Mouse (Mus musculus) heart, adult 2 months (tissue): ENCODE data around the gene Smg8. TPM values are rescaled to one million over a fixed set of nuclear protein-coding genes. Genes with fewer than 3 reads are reported as not detected.
A peak's percentile ranks its signal among the peaks of the same experiment; 100 is the strongest.

Experiments used
- DNase-seq, 2 experiments: peaks; one replicate each; pipeline ENCODE4 v3.0.0; 2021
- H3K27ac ChIP-seq: fragments of 200-600 bp; 2 replicates; pipeline ENCODE4 v1.8.1; 2022
- H3K27me3 ChIP-seq: fragments of 200-500 bp; 2 replicates; pipeline ENCODE4 v1.6.1; 2012; ENCODE audit warnings: mild to moderate bottlenecking, low read length, inconsistent platforms, mixed read lengths; ENCODE audit not compliant: control insufficient read depth, insufficient read depth
- H3K36me3 ChIP-seq: fragments of 200-500 bp; 2 replicates; pipeline ENCODE4 v1.6.1; 2012; ENCODE audit warnings: low read length, inconsistent platforms; ENCODE audit not compliant: control insufficient read depth, insufficient read depth
- H3K4me1 ChIP-seq: fragments of 200-500 bp; 2 replicates; pipeline ENCODE4 v1.6.1; 2011; ENCODE audit warnings: low read length; ENCODE audit not compliant: control insufficient read depth, insufficient read depth
- H3K4me3 ChIP-seq: fragments of 200-600 bp; 2 replicates; pipeline ENCODE4 v1.8.1; 2022
- H3K79me2 ChIP-seq: fragments of 200-500 bp; replicated peaks from 2 replicates; pipeline ENCODE4 v1.6.1; 2012; ENCODE audit warnings: mild to moderate bottlenecking, inconsistent platforms, low read length, moderate library complexity, mixed read lengths; ENCODE audit not compliant: control insufficient read depth, insufficient read depth
- H3K9ac ChIP-seq: fragments of 200-500 bp; 2 replicates; pipeline ENCODE4 v1.6.1; 2012; ENCODE audit warnings: low read depth, mild to moderate bottlenecking, control low read depth, inconsistent platforms, low read length, mixed read lengths
- CTCF ChIP-seq: fragments of 200-600 bp; IDR thresholded peaks from 2 replicates; pipeline ENCODE4 v1.8.1; 2022; ENCODE audit warnings: antibody characterized with exemption, mild to moderate bottlenecking, moderate library complexity
- EP300 ChIP-seq: fragments of 200-500 bp; IDR thresholded peaks from 2 replicates; pipeline ENCODE4 v1.6.1; 2011; ENCODE audit warnings: low read depth, low read length, control low read depth; ENCODE audit not compliant: insufficient read depth
- POLR2A ChIP-seq: fragments of 200-500 bp; IDR thresholded peaks from 2 replicates; pipeline ENCODE4 v1.6.1; 2011; ENCODE audit warnings: mild to moderate bottlenecking, low read depth, low read length, control low read depth; ENCODE audit not compliant: insufficient read depth
- WGBS: fragments of 180-500 bp; shearing (Covaris S2); methylation state at CpG from one replicate; pipeline ENCODE4 v1.1.7; 2018; 5-methylcytosine and 5-hydroxymethylcytosine counted together
- intact Hi-C: fragments of 180-260 bp; cut with DNase I; formaldehyde crosslinking; loops from one replicate; pipeline ENCODE4 v1.15.1; 2025
- polyA plus RNA-seq: library from polyadenylated mRNA; depleted of rRNA; stranded (reverse); fragments of >200 nt; gene quantifications from 2 replicates; pipeline ENCODE4 v1.2.3, GENCODE M21; 2012
- total RNA-seq, 2 experiments: library from RNA; stranded (reverse); gene quantifications; 2 replicates each; pipeline ENCODE4 v1.2.3; 2021

The Smg8 gene
- total and polyA plus RNA-seq, 3 experiments, result 4.8 to 9.2 (median 9.1) TPM

DNA sequence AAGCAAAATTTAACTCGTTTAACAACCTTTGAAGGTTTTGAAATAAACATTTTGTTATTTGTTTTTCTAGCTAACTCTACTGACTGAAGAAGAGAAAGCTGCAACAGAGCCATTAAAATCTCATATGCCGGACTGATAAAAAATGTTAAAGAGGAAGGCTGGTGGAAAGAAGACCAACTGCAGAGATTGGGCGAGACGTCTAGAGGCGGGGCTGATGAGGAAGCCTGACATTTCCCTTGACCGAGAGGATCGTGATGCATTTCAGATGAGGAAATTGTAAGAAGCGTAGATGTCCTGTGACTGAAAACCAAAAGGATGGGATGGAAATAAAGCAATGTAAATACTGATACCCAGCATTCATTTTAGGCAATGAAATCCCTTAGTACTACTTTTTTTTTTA, 35.3 kb upstream of the Smg8 start:
- 0 out of 2 replicates have a peak, but pooled peaks cover 1% of the 10 kb centered on the region for H3K79me2 ChIP-seq
- intact Hi-C loops, result no loop called here
- DNase-seq, result no peak
- 66% methylated on average over 8 of the region's 8 CpGs for WGBS
- no peak overlapping the region for H3K27ac ChIP-seq
- TF ChIP-seq EP300 (no peak), CTCF (no peak), POLR2A (no peak)
- no peaks in the 10 kb centered on the region for H3K27me3 ChIP-seq
- no peaks in the 10 kb centered on the region for H3K4me1 ChIP-seq
- no peak overlapping the region for H3K9ac ChIP-seq
- H3K4me3 ChIP-seq, result no peak overlapping the region
- no peaks in the 10 kb centered on the region for H3K36me3 ChIP-seq

DNA sequence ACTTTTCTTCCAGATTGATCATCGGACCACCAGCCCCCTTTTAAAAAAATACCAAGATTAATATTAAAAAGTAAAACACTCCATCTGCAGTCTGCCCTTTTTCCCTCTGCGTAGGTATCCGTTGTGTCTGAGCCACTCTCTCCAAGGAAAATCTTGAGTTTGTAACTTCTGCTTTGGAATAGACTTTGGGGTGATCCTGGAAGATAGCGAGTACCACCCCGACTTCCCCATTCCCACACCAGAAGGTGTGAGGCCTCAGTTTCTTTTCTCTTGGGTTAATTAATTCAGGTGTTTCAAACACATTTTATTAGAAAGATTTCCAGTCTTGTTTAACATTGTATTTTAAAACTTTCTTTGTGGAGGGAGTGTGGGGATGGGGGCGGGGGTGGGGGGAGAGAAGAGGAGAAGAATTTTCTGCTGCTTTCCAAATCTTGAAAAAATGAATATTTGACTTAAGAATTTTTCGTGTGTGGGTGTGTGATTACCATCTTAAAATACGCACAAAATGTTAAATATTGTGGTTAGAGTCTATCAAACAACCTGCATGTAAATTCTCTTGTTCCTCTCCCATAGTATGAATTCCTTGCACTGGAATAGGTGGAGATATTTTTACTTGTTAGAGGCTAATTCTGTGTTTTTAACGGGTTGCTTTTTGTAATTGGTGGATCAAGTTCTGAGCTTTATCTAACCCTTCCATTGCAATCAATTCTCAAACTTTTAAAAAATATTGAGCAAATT, 23.8 kb upstream of the Smg8 start:
- intact Hi-C loops, result loop anchor here (1.0 kb wide), 1 partner anchor 16 kb away; no protein-coding TSS in a partner anchor
- Histone ChIP-seq H3K27ac (no peak overlapping the region), H3K4me1 (no peaks in the 10 kb centered on the region), H3K9ac (no peak overlapping the region; the same call in 1 of the 2 replicates), H3K79me2 (no peaks in the 10 kb centered on the region), H3K4me3 (peak overlapping the region; percentile 79), H3K36me3 (peaks cover 3% of the 10 kb centered on the region), H3K27me3 (no peaks in the 10 kb centered on the region)
- no peak for TF ChIP-seq POLR2A
- TF ChIP-seq CTCF, result no peak
- TF ChIP-seq EP300, result no peak
- 7% methylated on average over 9 of the region's 9 CpGs for WGBS
- no peak for DNase-seq

DNA sequence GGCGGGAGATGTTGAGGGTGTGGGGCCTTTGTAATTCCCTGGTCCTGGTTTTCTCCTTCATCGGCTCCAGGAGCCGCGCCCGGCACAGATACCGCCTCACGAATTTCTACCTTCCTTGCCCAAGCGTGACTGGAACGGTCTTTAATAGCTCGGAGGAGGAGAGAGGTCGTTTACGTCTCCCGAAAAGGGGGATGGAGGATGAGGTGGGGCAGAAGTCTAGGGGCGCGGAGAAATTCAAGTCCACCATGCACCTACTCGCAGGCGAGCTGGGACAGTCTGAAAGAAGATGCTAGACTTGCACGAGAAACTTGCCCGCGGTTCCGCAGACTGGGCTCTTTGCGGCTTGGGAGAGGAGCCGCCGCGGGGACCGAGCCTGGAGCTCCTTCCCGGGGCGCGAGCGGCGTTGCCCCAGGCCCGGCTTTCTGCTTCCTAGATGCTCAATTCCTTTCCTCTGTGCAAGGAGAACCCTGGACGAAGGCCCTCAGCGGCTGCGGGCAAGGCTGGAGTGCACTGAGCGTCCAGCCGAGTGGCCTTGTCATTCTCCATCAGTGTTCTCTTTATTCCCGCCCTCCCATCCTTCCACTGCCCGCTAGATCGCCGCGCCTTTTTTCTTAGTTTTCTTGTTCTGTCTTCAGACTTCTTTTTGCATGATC, 23.1 kb upstream of the Smg8 start:
- peak overlapping the region; percentile 82 for H3K27ac ChIP-seq
- H3K4me3 ChIP-seq, result peak overlapping the region; percentile 79
- H3K79me2 ChIP-seq, result no peaks in the 10 kb centered on the region
- H3K36me3 ChIP-seq, result peaks cover 3% of the 10 kb centered on the region
- no peaks in the 10 kb centered on the region for H3K4me1 ChIP-seq
- WGBS, result under 1% methylated on average over 42 of the region's 42 CpGs
- H3K27me3 ChIP-seq, result no peaks in the 10 kb centered on the region
- intact Hi-C loops, result loop anchor here (1.0 kb wide), 1 partner anchor 17 kb away; no protein-coding TSS in a partner anchor
- DNase-seq, result peak in 1 of 2 experiments; percentile 62
- no peak for TF ChIP-seq POLR2A
- no peak for TF ChIP-seq CTCF
- TF ChIP-seq EP300, result no peak
- H3K9ac ChIP-seq, result peak overlapping the region; percentile 75

DNA sequence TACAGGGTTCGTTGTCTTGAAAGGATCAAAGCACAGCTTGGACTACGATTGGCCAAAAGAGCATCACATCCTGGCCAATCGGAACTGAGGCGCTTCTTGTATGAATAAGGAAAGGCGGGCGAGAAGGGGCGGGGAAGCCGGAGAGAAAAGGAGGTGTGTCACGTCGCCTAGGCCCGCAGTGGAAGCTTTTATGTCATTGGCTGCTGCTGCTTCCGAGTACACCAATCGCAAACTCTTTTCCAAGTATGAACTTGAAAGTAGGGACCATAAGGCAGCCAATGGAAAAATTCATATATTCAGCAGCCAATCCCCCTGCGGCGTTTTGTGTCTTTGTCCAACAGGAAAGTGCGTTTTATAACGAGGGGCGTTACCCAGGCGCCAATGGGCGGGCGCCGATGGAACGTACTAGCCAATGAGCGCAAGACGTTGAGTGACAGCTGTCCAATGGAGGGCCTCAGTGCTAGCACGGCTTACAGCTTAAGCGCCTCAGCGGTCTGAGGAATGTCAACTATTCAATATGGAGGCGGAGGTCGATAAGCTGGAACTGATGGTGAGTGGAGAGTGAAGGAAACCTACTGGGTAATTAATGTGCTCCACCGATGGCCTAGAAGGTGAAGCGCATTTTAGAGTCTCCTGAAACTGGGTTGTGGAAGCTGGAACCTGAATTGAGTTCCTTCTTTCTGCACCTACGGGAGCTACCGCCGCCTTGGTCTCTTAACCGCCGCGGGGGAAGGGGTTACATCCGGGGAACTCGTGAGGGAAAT, 22.4 kb upstream of the Smg8 start, which contains the start of gene Ska2:
Gene Ska2 (plus strand): TSS at position 480 of the 764 bp plus-strand sequence.
- H3K79me2 ChIP-seq, result no peaks in the 10 kb centered on the region
- DNase-seq, result peak; percentile 94 to 98
- H3K9ac ChIP-seq, result peak within 1 kb of the TSS; percentile 75
- no peaks in the 10 kb centered on the region for H3K27me3 ChIP-seq
- no peaks in the 10 kb centered on the region for H3K4me1 ChIP-seq
- peak within 1 kb of the TSS; percentile 79 for H3K4me3 ChIP-seq
- H3K36me3 ChIP-seq, result peaks cover 3% of the 10 kb centered on the region
- intact Hi-C loops, result no loop called here
- TF ChIP-seq POLR2A, result peak; percentile 80
- peak; percentile 83; the same call in 1 of the 2 replicates for TF ChIP-seq EP300
- no peak for TF ChIP-seq CTCF
- H3K27ac ChIP-seq, result peak within 1 kb of the TSS; percentile 82
- under 1% methylated on average over 40 of the region's 40 CpGs for WGBS

DNA sequence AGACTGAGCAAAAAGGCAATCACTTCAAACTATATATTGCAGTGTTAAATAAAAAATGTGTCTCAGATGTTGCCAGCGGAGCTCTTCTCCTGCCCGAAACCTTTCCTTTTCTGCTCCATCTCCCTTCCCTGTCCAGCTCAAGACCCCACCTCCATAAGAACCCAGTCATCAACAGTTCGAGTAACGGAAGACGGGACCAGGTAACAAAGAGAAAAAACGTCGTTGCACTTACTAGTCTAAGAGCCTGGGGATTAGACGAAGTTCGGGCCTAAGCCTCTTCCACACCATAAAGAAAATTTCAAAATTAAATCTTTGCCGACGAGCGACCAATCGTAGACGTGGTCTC, 21.8 kb upstream of the Smg8 start, which contains the start of gene Prr11:
Gene Prr11 (minus strand): TSS at position 300 of the 346 bp plus-strand sequence.
- H3K9ac ChIP-seq, result peak within 1 kb of the TSS; percentile 75
- no peaks in the 10 kb centered on the region for H3K4me1 ChIP-seq
- peak within 1 kb of the TSS; percentile 82 for H3K27ac ChIP-seq
- peak within 1 kb of the TSS; percentile 79 for H3K4me3 ChIP-seq
- no peak for DNase-seq
- intact Hi-C loops, result no loop called here
- H3K79me2 ChIP-seq, result no peaks in the 10 kb centered on the region
- TF ChIP-seq POLR2A (no peak), CTCF (no peak), EP300 (no peak)
- WGBS, result under 1% methylated on average over 14 of the region's 14 CpGs
- no peaks in the 10 kb centered on the region for H3K27me3 ChIP-seq
- peaks cover 3% of the 10 kb centered on the region for H3K36me3 ChIP-seq
